Mouse (Mus musculus) forebrain, embryonic 15.5 days (tissue): ENCODE results near the gene Gm20696. TPM values are rescaled to one million over a fixed set of nuclear protein-coding genes. Genes with fewer than 3 reads are reported as not detected.

ENCODE experiments used
- ATAC-seq: fragments of 200-750 bp; cut with Nextera tagmentation; replicated peaks from 2 replicates; pipeline ENCODE4 v1.8.0; 2017; ENCODE audit warnings: mild to moderate bottlenecking, moderate TSS enrichment, moderate library complexity
- H3K27ac ChIP-seq: fragments of 300-500 bp; sonication (generic); replicated peaks from 2 replicates; pipeline ENCODE4 v1.5.1; 2015; ENCODE audit warnings: mild to moderate bottlenecking, inconsistent platforms
- H3K27me3 ChIP-seq: fragments of 300-500 bp; sonication (generic); 2 replicates; pipeline ENCODE4 v1.6.1; 2015; ENCODE audit warnings: inconsistent platforms
- H3K36me3 ChIP-seq: fragments of 300-500 bp; sonication (generic); 2 replicates; pipeline ENCODE4 v1.6.1; 2015; ENCODE audit warnings: mild to moderate bottlenecking, inconsistent platforms
- H3K4me1 ChIP-seq: fragments of 300-500 bp; sonication (generic); 2 replicates; pipeline ENCODE4 v1.6.1; 2015; ENCODE audit warnings: inconsistent platforms
- H3K4me2 ChIP-seq: fragments of 300-500 bp; sonication (generic); replicated peaks from 2 replicates; pipeline ENCODE4 v1.6.1; 2015; ENCODE audit warnings: mild to moderate bottlenecking, inconsistent platforms
- H3K4me3 ChIP-seq: fragments of 300-500 bp; sonication (generic); 2 replicates; pipeline ENCODE4 v1.5.1; 2015; ENCODE audit warnings: mild to moderate bottlenecking, inconsistent platforms
- H3K9ac ChIP-seq: fragments of 300-500 bp; sonication (generic); replicated peaks from 2 replicates; pipeline ENCODE4 v1.6.1; 2015; ENCODE audit warnings: mild to moderate bottlenecking, inconsistent platforms
- H3K9me3 ChIP-seq: fragments of 300-500 bp; sonication (generic); 2 replicates; pipeline ENCODE4 v1.6.1; 2016; ENCODE audit warnings: inconsistent platforms
- WGBS: fragments of 180-500 bp; shearing (Covaris S2); methylation state at CpG from one replicate; pipeline ENCODE4 v1.1.7; 2015; ENCODE audit warnings: mixed read lengths; 5-methylcytosine and 5-hydroxymethylcytosine counted together
- microRNA-seq: library from miRNA; unstranded; fragments of <30 nt; microRNA quantifications from one replicate; pipeline ENCODE4, GENCODE M21; 2016
- polyA plus RNA-seq: library from polyadenylated mRNA; unstranded; fragments of >200 nt; fragmentation: Nextera tagmentation; extraction: Ambion mirVana; gene quantifications from 2 replicates; pipeline ENCODE4 v1.2.1, GENCODE M21; 2015

Gene Gm20696
- polyA plus RNA-seq, 1 experiment from 2014 or later: 5.8 TPM

DNA sequence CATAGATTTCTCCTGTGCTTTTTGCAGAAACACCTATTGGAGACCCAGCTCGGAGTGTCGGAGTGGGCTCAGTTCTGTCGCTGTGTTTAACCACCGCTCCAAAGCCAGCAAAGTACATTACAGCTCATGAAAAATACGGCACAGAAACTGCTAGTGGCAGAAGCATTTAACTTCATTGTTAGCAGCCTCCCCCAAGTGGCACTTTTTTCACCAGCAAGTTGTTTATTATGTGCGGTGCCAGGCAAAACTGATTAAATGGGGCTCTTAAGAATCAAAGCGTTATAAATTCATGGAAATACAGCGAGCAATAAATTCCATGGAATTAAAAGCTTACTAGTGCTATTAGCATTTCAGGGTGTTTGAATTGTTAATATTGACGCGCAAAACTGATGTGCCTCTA lies 433.2 kb downstream of the Gm20696 start:
- H3K4me3 ChIP-seq: no peak overlapping the region
- H3K27me3 ChIP-seq: no peaks in the 10 kb centered on the region
- no peaks in the 10 kb centered on the region for H3K9me3 ChIP-seq
- 42% methylated on average over 10 of the region's 10 CpGs for WGBS
- H3K4me2 ChIP-seq: no peak overlapping the region
- no peaks in the 10 kb centered on the region for H3K36me3 ChIP-seq
- peaks cover 10% of the 10 kb centered on the region for H3K4me1 ChIP-seq
- no peak for ATAC-seq
- no peak overlapping the region for H3K9ac ChIP-seq
- H3K27ac ChIP-seq: no peak overlapping the region; the same call in 1 of the 2 replicates

- no peaks in the 10 kb centered on the region for H3K27me3 ChIP-seq
- H3K9ac ChIP-seq: no peak overlapping the region
- ATAC-seq: no peak
- H3K4me2 ChIP-seq: no peak overlapping the region
- H3K9me3 ChIP-seq: no peaks in the 10 kb centered on the region
- H3K27ac ChIP-seq: no peak overlapping the region
- H3K36me3 ChIP-seq: no peaks in the 10 kb centered on the region
- 77% methylated on average over 6 of the region's 6 CpGs for WGBS
- H3K4me1 ChIP-seq: peaks cover 6% of the 10 kb centered on the region
- H3K4me3 ChIP-seq: no peak overlapping the region
Observed at GRCm38 (mm10) chr6:99228336-99228870, 438.2 kb downstream of the Gm20696 start.

GRCm38 (mm10) chr6:99221147-99221546 lies 445.4 kb downstream of the Gm20696 start:
- Histone ChIP-seq H3K27me3 (no peaks in the 10 kb centered on the region), H3K27ac (no peak overlapping the region), H3K36me3 (no peaks in the 10 kb centered on the region), H3K4me3 (no peak overlapping the region), H3K9ac (no peak overlapping the region), H3K4me1 (peaks cover 7% of the 10 kb centered on the region; the same call in 1 of the 2 replicates), H3K4me2 (no peak overlapping the region), H3K9me3 (no peaks in the 10 kb centered on the region)
- ATAC-seq: no peak
- WGBS: 83% methylated on average over 5 of the region's 5 CpGs

- Histone ChIP-seq H3K9me3 (no peaks in the 10 kb centered on the region), H3K27me3 (no peaks in the 10 kb centered on the region), H3K4me3 (no peak overlapping the region), H3K9ac (no peak overlapping the region), H3K4me1 (peaks cover 7% of the 10 kb centered on the region; the same call in 1 of the 2 replicates), H3K36me3 (no peaks in the 10 kb centered on the region), H3K27ac (no peak overlapping the region), H3K4me2 (no peak overlapping the region)
- WGBS: 97% methylated on average over 3 of the region's 3 CpGs
- no peak; the same call in 1 of the 2 replicates for ATAC-seq
Observed at GRCm38 (mm10) chr6:99220472-99220871, 446.1 kb downstream of the Gm20696 start.

GRCm38 (mm10) chr6:99217846-99218245 lies 448.8 kb downstream of the Gm20696 start:
- H3K4me3 ChIP-seq: no peak overlapping the region
- H3K27me3 ChIP-seq: no peaks in the 10 kb centered on the region
- peaks cover 7% of the 10 kb centered on the region; the same call in 1 of the 2 replicates for H3K4me1 ChIP-seq
- H3K9me3 ChIP-seq: no peaks in the 10 kb centered on the region
- ATAC-seq: no peak
- H3K4me2 ChIP-seq: no peak overlapping the region
- no peaks in the 10 kb centered on the region for H3K36me3 ChIP-seq
- no peak overlapping the region for H3K27ac ChIP-seq
- no peak overlapping the region for H3K9ac ChIP-seq
- 73% methylated on average over 2 of the region's 2 CpGs for WGBS

DNA sequence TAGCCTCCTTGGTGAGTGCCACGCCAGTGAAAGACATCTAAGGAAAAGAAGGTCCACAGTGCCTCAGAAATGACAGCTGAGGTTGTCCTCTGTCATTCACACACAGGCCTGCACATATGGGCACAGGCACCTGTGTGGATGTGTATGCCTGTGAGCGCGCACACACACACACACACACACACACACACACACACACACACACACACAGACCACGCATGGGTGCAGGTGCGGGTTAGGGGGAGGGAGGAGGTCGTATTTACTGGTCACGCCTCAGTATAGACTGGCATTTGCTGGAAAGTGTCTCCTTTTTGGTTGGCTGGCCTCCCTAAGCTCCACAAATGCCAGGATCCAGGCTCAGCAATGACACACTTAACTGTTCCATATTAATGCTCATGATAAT lies 449.4 kb downstream of the Gm20696 start:
- Histone ChIP-seq H3K27me3 (no peaks in the 10 kb centered on the region), H3K4me1 (peaks cover 7% of the 10 kb centered on the region; the same call in 1 of the 2 replicates), H3K27ac (no peak overlapping the region), H3K9me3 (no peaks in the 10 kb centered on the region), H3K36me3 (no peaks in the 10 kb centered on the region), H3K4me2 (no peak overlapping the region), H3K9ac (no peak overlapping the region), H3K4me3 (no peak overlapping the region)
- 70% methylated on average over 7 of the region's 7 CpGs for WGBS
- no peak for ATAC-seq

DNA sequence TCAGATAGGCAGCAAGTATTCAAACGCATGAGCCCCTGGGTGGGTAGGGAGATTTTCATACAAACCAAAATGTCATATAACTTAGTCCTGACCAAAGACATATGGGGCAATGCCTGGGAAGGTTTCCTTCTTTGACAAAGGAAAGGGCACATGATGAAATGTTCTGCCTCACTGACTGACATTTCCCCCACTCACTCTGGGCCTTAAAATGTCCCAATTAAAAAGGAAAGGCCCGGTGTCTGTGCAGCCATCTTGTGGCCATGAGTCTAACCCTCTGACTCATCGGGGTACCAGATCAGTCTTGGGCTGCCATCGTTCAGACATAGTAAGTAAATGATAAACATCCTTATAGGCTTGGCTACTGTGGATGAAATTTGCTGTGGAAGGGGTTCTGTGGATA lies 454.1 kb downstream of the Gm20696 start:
- no peak overlapping the region for H3K4me3 ChIP-seq
- 91% methylated on average over 4 of the region's 4 CpGs for WGBS
- no peak for ATAC-seq
- peaks cover 7% of the 10 kb centered on the region; the same call in 1 of the 2 replicates for H3K4me1 ChIP-seq
- no peaks in the 10 kb centered on the region for H3K36me3 ChIP-seq
- H3K4me2 ChIP-seq: no peak overlapping the region
- no peaks in the 10 kb centered on the region for H3K27me3 ChIP-seq
- no peaks in the 10 kb centered on the region for H3K9me3 ChIP-seq
- H3K27ac ChIP-seq: no peak overlapping the region
- no peak overlapping the region for H3K9ac ChIP-seq

DNA sequence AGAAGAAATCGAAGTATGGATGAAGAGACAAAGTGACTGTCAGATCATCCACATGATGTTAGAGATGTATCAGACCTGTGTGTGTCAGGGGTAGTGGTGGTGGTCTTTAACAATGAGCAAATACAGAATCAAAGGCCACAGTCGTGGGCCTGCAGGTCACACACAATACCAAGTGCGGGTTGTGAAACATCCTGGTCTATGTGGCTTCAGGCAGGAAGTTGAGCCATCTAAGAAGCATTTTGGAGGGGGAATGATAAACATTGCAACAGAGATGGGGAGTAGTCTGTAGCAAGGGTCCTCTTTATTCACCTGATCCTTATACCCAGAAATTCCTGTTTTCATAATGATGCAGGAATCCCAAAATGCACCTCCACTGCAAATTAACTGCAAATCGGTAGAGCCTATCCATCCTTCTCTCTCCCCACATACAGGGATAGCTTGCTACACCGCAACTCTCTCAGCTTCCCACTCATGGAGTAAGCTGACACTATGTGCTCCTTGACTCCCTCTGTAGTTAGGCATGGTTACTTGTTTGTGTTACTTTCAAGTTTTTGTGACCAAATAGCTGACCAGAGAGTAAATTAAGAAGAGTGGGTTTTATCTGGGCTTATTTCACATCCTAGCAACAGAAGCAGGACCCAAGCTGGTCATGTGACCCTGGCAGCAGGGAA lies 454.8 kb downstream of the Gm20696 start:
- no peaks in the 10 kb centered on the region for H3K9me3 ChIP-seq
- H3K9ac ChIP-seq: no peak overlapping the region
- no peak for ATAC-seq
- no peak overlapping the region for H3K4me3 ChIP-seq
- no peak overlapping the region for H3K27ac ChIP-seq
- H3K4me1 ChIP-seq: peaks cover under 1% of the 10 kb centered on the region; the same call in 1 of the 2 replicates
- no peaks in the 10 kb centered on the region for H3K27me3 ChIP-seq
- WGBS: 80% methylated on average over 5 of the region's 5 CpGs
- no peak overlapping the region for H3K4me2 ChIP-seq
- no peaks in the 10 kb centered on the region for H3K36me3 ChIP-seq

GRCm38 (mm10) chr6:99210161-99210560 lies 456.4 kb downstream of the Gm20696 start:
- Histone ChIP-seq H3K36me3 (no peaks in the 10 kb centered on the region), H3K9ac (no peak overlapping the region), H3K4me2 (no peak overlapping the region), H3K4me3 (no peak overlapping the region), H3K27ac (no peak overlapping the region), H3K9me3 (no peaks in the 10 kb centered on the region), H3K4me1 (peaks cover 13% of the 10 kb centered on the region), H3K27me3 (no peaks in the 10 kb centered on the region; the same call in 1 of the 2 replicates)
- ATAC-seq: no peak
- 67% methylated on average over 7 of the region's 7 CpGs for WGBS

Small RNAs within 50 kb of the gene (microRNA-seq; reads per million reads assigned to microRNA genes)
- not detected for gene Gm22328

Other genes with a start within 250 kb of the Gm20696 start
- 102 and 111 TPM in 2 replicates for gene Foxp1, start 144.1 kb downstream of the Gm20696 start, polyA plus RNA-seq
- 9.9 and 10.0 TPM in 2 replicates for gene Eif4e3, start within 50 bp of the Gm20696 start, polyA plus RNA-seq
- gene Gpr27, start 25.9 kb upstream of the Gm20696 start, polyA plus RNA-seq: 22.5 and 24.2 TPM in 2 replicates
- 2.1 and 2.4 TPM in 2 replicates for gene Prok2, start 59.6 kb upstream of the Gm20696 start, polyA plus RNA-seq